Mouse (Mus musculus): ENCODE data around the gene Clcn7. TPM values are rescaled to one million over a fixed set of nuclear protein-coding genes. Genes with fewer than 3 reads are reported as not detected.

Clcn7 gene
- polyA plus RNA-seq, 1 experiment from 2014 or later, result 14.7 TPM

- no peak for TF ChIP-seq CTCF (IDR thresholded peaks at IDR 0.05; ENCODE audit: low read depth)
- 73% methylated on average over 8 of the region's 8 CpGs for WGBS
- H3K4me2 ChIP-seq (ENCODE audit: low read length), result no peak overlapping the region
- DNase-seq (ENCODE audit: low spot score), result no peak
- no peaks in the 10 kb centered on the region for H3K9me3 ChIP-seq (replicated peaks; ENCODE audit: low read length)
- no peak overlapping the region for H3K27ac ChIP-seq
- 0 out of 2 replicates have a peak, but pooled peaks cover 5% of the 10 kb centered on the region for H3K4me1 ChIP-seq (replicated peaks; ENCODE audit: insufficient read depth, low read length)
- H3K4me3 ChIP-seq (replicated peaks; ENCODE audit: low read depth, low read length), result no peak overlapping the region
- ATAC-seq (replicated peaks; ENCODE audit: low FRiP score, low read depth), result no peak
- peaks cover 9% of the 10 kb centered on the region; the same call in 1 of the 2 replicates for H3K36me3 ChIP-seq (ENCODE audit: insufficient read depth, low read length)
- H3K27me3 ChIP-seq (ENCODE audit: insufficient read depth, low read length), result no peaks in the 10 kb centered on the region
- no peak overlapping the region for H3K9ac ChIP-seq (ENCODE audit: low read depth, low read length)
These were observed 21.3 kb upstream of the Clcn7 start for GRCm38 (mm10) chr17:25111739-25112422.

DNA sequence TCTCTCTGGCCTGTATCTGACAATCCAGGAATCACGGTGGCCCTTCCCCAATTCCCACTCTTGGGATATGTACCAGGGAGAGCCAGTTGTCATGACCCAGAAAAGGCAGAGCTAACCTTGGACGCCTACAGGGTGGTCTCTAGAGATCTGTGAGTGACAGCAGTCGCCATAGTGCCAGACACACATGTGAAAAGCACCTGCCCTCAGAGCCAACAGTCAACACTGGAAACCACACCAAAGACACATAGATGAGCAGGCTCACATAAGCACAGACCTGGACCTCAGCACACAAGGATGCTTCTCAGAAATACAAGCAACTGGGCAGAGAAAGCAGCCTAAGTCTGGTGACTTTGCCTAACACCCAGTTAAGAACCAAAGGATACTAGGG is 20.8 kb upstream of the Clcn7 start:
- H3K4me3 ChIP-seq (replicated peaks; ENCODE audit: low read depth, low read length), result no peak overlapping the region
- no peaks in the 10 kb centered on the region for H3K9me3 ChIP-seq (replicated peaks; ENCODE audit: low read length)
- no peak for TF ChIP-seq CTCF (IDR thresholded peaks at IDR 0.05; ENCODE audit: low read depth)
- 0 out of 2 replicates have a peak, but pooled peaks cover 5% of the 10 kb centered on the region for H3K4me1 ChIP-seq (replicated peaks; ENCODE audit: insufficient read depth, low read length)
- H3K4me2 ChIP-seq (ENCODE audit: low read length), result no peak overlapping the region
- DNase-seq (ENCODE audit: low spot score) (no peak), ATAC-seq (replicated peaks; ENCODE audit: low FRiP score, low read depth) (no peak)
- H3K27me3 ChIP-seq (ENCODE audit: insufficient read depth, low read length), result no peaks in the 10 kb centered on the region
- H3K9ac ChIP-seq (ENCODE audit: low read depth, low read length), result no peak overlapping the region
- peaks cover 9% of the 10 kb centered on the region; the same call in 1 of the 2 replicates for H3K36me3 ChIP-seq (ENCODE audit: insufficient read depth, low read length)
- WGBS, result 85% methylated on average over 3 of the region's 3 CpGs
- H3K27ac ChIP-seq, result no peak overlapping the region

DNA sequence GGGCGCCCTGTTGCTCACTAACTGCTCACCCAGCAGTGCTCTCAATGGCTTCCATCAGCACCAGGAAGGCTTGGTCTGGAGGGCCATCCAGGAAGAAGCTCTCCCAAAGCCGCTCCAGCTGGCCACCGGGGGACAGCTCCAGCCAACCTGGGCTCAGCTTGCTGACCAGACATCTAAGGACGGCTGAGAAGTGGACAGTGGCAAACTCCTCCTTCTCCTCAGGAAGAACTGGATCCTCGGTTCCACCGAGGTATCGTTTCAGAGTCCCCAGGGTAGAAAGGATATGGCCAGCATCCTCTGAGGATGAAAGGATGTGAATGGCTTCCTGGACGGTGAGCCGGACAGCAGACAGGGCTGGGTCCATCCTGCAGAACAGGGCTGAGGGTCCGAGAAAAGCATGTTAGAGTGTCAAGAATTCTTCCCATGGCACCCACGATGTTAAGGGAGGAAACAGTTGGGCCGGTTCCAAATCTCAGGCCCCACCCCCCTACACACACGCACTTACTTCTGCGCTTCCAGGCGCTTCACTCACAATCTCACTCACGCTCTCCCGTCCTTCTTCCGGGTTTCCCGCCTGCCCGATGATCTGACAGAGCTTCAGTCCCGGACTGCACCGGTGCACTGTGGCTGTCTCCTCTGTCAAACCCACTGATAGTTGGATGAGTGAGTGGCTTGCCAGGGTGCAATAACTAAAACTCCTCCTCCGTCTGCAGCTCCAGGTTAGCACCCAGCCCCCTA is 18.1 kb upstream of the Clcn7 start:
- peak overlapping the region; percentile 38 for H3K4me3 ChIP-seq (replicated peaks; ENCODE audit: low read depth, low read length)
- H3K27me3 ChIP-seq (ENCODE audit: insufficient read depth, low read length), result no peaks in the 10 kb centered on the region
- H3K4me1 ChIP-seq (replicated peaks; ENCODE audit: insufficient read depth, low read length), result 0 out of 2 replicates have a peak, but pooled peaks cover 5% of the 10 kb centered on the region
- peak overlapping the region; percentile 93 for H3K27ac ChIP-seq
- H3K36me3 ChIP-seq (ENCODE audit: insufficient read depth, low read length), result peaks cover 3% of the 10 kb centered on the region; the same call in 1 of the 2 replicates
- TF ChIP-seq CTCF (IDR thresholded peaks at IDR 0.05; ENCODE audit: low read depth), result no peak
- H3K4me2 ChIP-seq (ENCODE audit: low read length), result peak overlapping the region; percentile 77
- peak; percentile 65 for ATAC-seq (replicated peaks; ENCODE audit: low FRiP score, low read depth)
- peak overlapping the region; percentile 67 for H3K9ac ChIP-seq (ENCODE audit: low read depth, low read length)
- DNase-seq (ENCODE audit: low spot score), result peak; percentile 65
- H3K9me3 ChIP-seq (replicated peaks; ENCODE audit: low read length), result no peaks in the 10 kb centered on the region
- WGBS, result 5% methylated on average over 23 of the region's 23 CpGs

GRCm38 (mm10) chr17:25115664-25116432 is 17.3 kb upstream of the Clcn7 start, which contains the start of gene Telo2:
Telo2 (minus strand) TSS chr17:25115967.
- no peak for TF ChIP-seq CTCF (IDR thresholded peaks at IDR 0.05; ENCODE audit: low read depth)
- WGBS, result 5% methylated on average over 40 of the region's 40 CpGs
- H3K4me2 ChIP-seq (ENCODE audit: low read length), result peak within 1 kb of the TSS; percentile 77
- no peaks in the 10 kb centered on the region for H3K27me3 ChIP-seq (ENCODE audit: insufficient read depth, low read length)
- H3K4me3 ChIP-seq (replicated peaks; ENCODE audit: low read depth, low read length), result peak within 1 kb of the TSS; percentile 38
- ATAC-seq (replicated peaks; ENCODE audit: low FRiP score, low read depth), result peak; percentile 94
- peak within 1 kb of the TSS; percentile 93 for H3K27ac ChIP-seq
- H3K9ac ChIP-seq (ENCODE audit: low read depth, low read length), result peak within 1 kb of the TSS; percentile 67
- H3K9me3 ChIP-seq (replicated peaks; ENCODE audit: low read length), result no peaks in the 10 kb centered on the region
- H3K36me3 ChIP-seq (ENCODE audit: insufficient read depth, low read length), result peaks cover 2% of the 10 kb centered on the region; the same call in 1 of the 2 replicates
- peak; percentile 96 for DNase-seq (ENCODE audit: low spot score)
- 0 out of 2 replicates have a peak, but pooled peaks cover 5% of the 10 kb centered on the region for H3K4me1 ChIP-seq (replicated peaks; ENCODE audit: insufficient read depth, low read length)

DNA sequence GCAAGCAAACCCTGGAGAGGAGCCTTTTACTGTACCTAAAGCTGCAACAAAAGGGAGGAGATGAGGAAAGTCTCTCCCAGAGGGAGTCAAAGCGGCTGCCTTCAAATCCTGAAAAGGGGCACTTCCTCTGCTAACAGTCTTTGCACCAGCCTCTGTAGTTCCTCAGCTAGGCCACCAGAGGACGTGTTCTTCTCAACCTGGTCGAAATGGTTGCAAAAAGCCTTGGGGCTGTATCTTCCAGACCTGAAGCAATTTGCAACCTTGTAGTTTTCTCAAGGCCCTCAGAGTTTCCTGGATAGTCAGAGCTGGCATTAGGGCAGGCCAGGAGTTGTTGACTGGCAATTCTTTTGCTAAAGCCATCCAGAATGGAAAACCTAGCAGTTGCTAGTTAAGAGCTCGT is 15.9 kb upstream of the Clcn7 start:
- H3K4me1 ChIP-seq (replicated peaks; ENCODE audit: insufficient read depth, low read length), result 0 out of 2 replicates have a peak, but pooled peaks cover 5% of the 10 kb centered on the region
- no peaks in the 10 kb centered on the region for H3K27me3 ChIP-seq (ENCODE audit: insufficient read depth, low read length)
- WGBS, result 42% methylated on average over 4 of the region's 4 CpGs
- H3K4me3 ChIP-seq (replicated peaks; ENCODE audit: low read depth, low read length), result no peak overlapping the region
- H3K9me3 ChIP-seq (replicated peaks; ENCODE audit: low read length), result no peaks in the 10 kb centered on the region
- no peak overlapping the region for H3K9ac ChIP-seq (ENCODE audit: low read depth, low read length)
- TF ChIP-seq CTCF (IDR thresholded peaks at IDR 0.05; ENCODE audit: low read depth), result peak; percentile 44; the same call in 1 of the 2 replicates
- H3K27ac ChIP-seq, result no peak overlapping the region
- no peak overlapping the region for H3K4me2 ChIP-seq (ENCODE audit: low read length)
- ATAC-seq (replicated peaks; ENCODE audit: low FRiP score, low read depth), result no peak
- H3K36me3 ChIP-seq (ENCODE audit: insufficient read depth, low read length), result no peaks in the 10 kb centered on the region
- DNase-seq (ENCODE audit: low spot score), result no peak

DNA sequence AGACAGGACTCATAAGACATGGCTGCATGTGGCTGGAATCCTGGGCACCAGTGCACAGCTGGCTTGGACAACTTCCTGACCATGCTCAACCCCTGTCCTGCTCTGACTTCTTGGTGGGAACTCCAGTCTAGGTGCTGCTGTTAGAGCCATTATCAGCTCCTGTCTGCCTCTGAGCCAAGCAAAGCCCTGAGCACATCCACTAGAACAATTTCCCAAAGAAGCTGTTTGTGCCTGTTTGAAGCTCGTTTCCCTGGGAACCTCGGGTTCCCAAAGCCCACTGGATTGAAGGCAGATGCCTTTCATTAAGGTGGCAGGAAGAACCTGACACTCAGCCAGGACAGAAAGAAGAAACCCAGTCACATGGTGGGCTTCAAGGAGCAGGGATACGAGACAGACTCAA is 12.8 kb upstream of the Clcn7 start, which contains the start of gene Ptx4:
TSS of gene Ptx4 (plus strand) at position 355 of the 400 bp plus-strand sequence.
- Histone ChIP-seq H3K4me2 (ENCODE audit: low read length) (no peak within 1 kb of the TSS), H3K27me3 (ENCODE audit: insufficient read depth, low read length) (no peaks in the 10 kb centered on the region), H3K4me3 (replicated peaks; ENCODE audit: low read depth, low read length) (no peak within 1 kb of the TSS), H3K9ac (ENCODE audit: low read depth, low read length) (0 out of 2 replicates have a peak within 1 kb of the TSS, but pooled peaks have one; percentile 2), H3K27ac (no peak within 1 kb of the TSS), H3K4me1 (replicated peaks; ENCODE audit: insufficient read depth, low read length) (no peaks in the 10 kb centered on the region), H3K36me3 (ENCODE audit: insufficient read depth, low read length) (no peaks in the 10 kb centered on the region), H3K9me3 (replicated peaks; ENCODE audit: low read length) (no peaks in the 10 kb centered on the region)
- ATAC-seq (replicated peaks; ENCODE audit: low FRiP score, low read depth), result no peak
- no peak for DNase-seq (ENCODE audit: low spot score)
- TF ChIP-seq CTCF (IDR thresholded peaks at IDR 0.05; ENCODE audit: low read depth), result no peak
- WGBS, result 27% methylated on average over 3 of the region's 3 CpGs
